Mouse (Mus musculus): ENCODE measurements around the gene Sugct.

DNA sequence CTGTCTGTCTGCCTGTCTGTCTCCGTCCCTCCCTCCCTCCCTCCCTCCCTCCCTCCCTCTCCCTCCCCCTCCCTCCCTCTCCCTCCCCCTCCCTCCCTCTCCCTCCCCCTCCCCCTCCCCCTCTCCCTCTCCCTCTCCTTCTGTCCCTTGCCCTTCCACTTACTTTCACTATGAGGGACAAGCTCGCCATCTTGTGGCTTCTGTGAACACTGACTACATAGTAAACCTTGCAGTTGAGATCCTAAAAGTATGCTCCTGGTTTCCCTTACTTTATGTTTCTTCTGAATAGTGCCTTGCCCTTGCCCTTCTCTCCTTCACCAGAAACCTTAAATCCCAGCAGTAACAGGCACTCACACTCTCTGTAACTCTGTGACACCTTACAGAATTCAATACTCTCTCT, 113.7 kb downstream of the Sugct start:
- TF ChIP-seq HCFC1 (IDR thresholded peaks at IDR 0.05; ENCODE audit: borderline replicate concordance, insufficient read depth, low read length) (no peak), CHD2 (IDR thresholded peaks at IDR 0.05; ENCODE audit: low read depth, low read length) (no peak)
